Mouse (Mus musculus) testis, adult 2 months (tissue): ENCODE results near the gene 6430548M08Rik.

Source experiments
- CTCF ChIP-seq: fragments of 200-500 bp; IDR thresholded peaks from 2 replicates; pipeline ENCODE4 v1.5.1; 2012; ENCODE audit warnings: low read depth, mild to moderate bottlenecking, inconsistent platforms, low read length, moderate library complexity; ENCODE audit not compliant: control insufficient read depth, insufficient read depth, insufficient replicate concordance
- POLR2A ChIP-seq: fragments of 200-500 bp; IDR thresholded peaks from 2 replicates; pipeline ENCODE4 v1.6.1; 2012; ENCODE audit warnings: low read depth, mild to moderate bottlenecking, inconsistent platforms, low read length, moderate library complexity; ENCODE audit not compliant: control insufficient read depth

GRCm38 (mm10) chr8:120111382-120111781 lies 2.6 kb upstream of the 6430548M08Rik start:
- no peak for TF ChIP-seq CTCF
- no peak for TF ChIP-seq POLR2A
